Mouse (Mus musculus) frontal cortex, adult (tissue): Measurements from ENCODE around the gene Slc35e3.
A peak's percentile ranks its signal among the peaks of the same experiment; 100 is the strongest.

Experiments used
- ATAC-seq: cut with Nextera tagmentation; 2 replicates; pipeline ENCODE4 v1.9.2; 2017; ENCODE audit warnings: mild to moderate bottlenecking, moderate library complexity, mixed read lengths; ENCODE audit not compliant: low TSS enrichment

Gene Slc35e3

DNA sequence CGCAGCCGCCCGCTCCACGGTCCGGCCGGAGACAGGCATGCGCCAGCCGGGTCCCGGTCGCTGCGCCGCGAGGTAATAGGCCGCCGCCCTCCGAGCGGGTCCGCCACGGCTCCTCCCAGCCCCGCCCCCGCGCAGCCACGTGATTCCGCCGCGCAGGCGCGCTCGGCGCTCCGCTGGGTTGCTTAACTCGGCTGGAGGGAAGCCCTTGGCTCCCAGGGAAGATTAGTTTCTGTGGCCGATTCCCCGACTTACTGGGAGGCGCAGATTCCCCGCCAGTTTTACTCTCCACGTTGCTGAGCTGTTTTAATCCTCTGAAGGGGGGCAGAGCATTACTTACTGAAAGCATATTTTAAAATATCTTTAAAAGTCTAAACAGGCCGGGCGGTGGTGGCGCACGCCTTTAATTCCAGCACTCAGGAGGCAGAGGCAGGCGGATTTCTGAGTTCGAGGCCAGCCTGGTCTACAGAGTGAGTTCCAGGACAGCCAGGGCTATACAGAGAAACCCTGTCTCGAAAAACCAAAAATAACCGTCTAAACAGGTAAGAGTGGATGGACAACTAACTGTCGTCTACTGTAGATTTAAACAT is at the start of gene Slc35e3:
Slc35e3 (minus strand) TSS at position 69 of the 587 bp plus-strand sequence.
- peak; percentile 95 for ATAC-seq

DNA sequence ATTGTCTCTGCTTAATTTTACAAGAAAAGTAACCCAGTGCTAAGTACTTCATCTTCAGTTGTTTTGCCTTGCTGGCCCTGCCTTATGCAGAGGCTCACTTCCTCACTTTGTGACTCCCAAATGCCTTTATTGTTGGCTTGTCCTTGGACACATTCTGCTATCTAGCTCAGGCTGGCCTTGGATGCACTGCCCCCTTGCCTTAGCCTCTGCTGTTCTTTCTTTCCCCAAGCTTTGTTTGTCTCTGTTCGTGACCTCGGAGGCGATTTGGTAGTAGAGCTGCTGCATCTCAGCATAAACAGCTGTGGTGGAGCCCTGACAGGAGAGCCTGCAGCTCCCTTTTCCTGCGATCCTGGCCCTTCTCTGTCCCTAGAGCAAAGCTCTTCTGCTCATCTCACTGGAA is 49.0 kb upstream of the Slc35e3 start:
- ATAC-seq, result no peak

DNA sequence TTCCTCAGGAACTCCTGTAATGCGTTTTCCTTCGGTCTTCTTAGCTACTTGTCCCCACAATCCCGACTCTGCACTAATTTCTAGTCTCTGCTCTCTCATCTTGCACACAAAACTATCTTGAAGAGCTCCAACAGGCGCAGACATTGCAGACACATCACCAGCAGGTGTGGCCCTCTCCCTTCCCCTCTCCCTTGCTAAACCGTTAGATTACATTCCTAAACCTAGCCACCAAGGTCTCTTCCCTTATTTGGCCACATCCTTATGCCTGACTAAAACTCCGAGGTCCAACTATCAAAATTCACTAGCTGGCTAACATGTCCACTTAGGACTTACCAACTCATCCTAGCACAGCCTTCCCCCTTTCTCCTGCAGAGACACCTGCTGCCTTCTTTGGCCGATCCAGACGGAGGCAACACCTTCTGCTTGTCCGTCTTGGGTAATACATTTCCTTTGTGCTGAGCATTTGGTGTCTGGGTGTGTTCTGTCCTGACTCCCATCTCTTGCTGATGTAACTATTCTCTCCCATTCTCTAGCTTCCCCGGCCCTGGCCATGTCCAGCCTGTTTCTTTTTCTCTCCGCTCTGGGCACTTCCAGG is 47.4 kb upstream of the Slc35e3 start:
- no peak for ATAC-seq

DNA sequence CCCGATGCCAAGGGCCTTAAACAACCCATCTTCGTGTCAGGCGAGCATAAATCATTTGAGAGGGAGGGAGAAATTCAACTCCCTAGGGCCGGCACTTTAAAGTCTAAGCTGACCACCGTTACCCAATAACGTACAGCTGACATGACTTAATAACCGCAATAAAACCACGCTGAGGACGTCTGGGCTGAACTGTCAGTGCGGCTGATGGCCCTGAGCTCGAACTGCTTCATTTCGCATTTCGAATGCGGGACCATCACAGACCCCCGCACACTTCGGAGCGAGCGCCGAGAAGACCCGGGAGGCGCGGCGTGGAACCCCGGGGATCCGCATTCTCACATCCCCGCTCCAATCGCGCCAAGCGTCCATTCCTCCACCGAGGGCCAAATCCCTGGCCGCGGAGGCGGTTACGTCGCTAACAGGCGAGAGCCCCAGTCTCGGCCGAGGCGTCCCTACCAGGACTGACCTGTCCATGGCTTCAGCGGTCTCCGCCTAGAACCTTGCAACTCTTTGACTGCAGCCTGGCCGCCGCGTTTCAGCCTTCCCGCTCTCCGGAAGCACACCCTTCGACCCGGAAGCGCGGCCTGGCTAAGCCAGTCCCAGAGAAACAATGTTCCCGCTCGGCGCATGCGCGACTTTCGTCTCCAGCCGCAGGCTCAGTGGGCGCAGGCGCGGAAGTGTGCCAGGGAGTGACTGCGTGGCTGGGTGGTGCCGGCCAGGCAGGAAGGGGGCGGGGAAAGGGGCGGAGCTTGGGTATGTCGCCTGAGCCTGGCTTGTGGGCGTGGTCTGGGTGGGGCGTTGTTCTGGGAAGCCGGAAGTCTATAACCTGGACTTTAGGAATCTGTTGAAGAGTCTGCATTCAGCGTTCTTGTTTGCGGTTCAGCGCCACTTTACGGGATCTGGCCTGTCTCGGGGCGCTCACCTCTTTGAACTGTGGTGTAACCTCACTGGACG is 46.3 kb upstream of the Slc35e3 start, which contains the start of gene Nup107:
Nup107 (minus strand) TSS at position 565 of the 951 bp plus-strand sequence.
- ATAC-seq, result peak; percentile 98

GRCm38 (mm10) chr10:117791171-117791470 is 45.0 kb upstream of the Slc35e3 start:
- no peak for ATAC-seq

GRCm38 (mm10) chr10:117790421-117791170 is 44.4 kb upstream of the Slc35e3 start:
- no peak for ATAC-seq

DNA sequence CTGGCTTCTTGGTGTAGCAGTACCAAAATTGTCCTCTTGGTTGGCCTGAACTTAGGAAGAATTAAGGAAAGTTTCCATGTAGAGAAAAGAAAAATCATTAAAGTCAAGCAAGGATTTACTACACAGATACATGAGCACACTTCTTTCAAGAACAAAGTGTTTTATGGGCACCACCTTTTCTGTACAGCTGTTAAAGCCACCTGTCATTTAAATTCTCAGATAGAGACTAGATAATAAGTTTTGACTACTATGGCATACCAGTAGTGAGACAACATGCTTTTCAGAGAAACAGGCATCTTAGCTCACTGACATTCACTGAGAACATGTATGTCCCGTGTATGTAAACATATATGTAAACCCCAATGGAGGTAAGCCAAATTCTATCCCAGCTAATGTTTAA is 43.8 kb upstream of the Slc35e3 start:
- ATAC-seq, result no peak

GRCm38 (mm10) chr10:117784646-117785045 is 38.5 kb upstream of the Slc35e3 start:
- no peak for ATAC-seq

GRCm38 (mm10) chr10:117783786-117784420 is 37.7 kb upstream of the Slc35e3 start:
- no peak for ATAC-seq

DNA sequence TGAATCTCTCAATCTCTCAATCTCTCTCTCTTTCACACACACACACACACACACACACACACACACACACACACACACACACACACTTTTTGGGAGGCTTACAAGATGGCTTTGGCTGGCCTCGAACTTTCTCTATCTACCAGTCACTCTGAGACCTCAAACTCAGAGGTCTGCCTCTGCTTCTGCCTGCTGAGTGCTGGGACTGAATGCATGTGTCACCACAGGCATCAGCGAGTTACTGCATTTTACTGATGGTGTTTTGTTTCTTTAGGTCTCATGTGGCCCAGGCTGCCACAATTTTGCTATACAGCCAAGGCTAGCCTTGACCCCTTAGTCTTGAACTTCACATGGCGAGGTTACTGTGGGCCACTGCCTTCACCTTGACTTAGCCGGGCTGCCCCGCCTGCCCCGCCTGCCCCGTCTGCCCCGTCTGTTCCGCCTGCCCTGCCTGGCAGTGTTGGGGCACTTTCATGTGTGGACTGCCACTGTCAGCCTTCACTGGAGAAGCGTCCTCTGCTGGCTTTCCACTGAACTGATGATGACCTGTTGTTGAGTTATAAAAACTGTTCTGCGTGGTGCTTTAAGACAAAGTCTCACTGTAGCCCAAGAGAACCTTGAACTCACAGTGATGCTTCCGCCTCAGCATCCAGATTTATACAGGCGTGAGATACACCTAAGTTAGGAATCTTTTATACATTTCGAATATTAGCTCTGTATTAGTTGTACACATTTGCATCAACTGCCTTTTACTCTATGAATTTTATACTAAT is 36.5 kb upstream of the Slc35e3 start:
- ATAC-seq, result no peak

- no peak for ATAC-seq
These were observed 35.9 kb upstream of the Slc35e3 start for GRCm38 (mm10) chr10:117782056-117782455.

DNA sequence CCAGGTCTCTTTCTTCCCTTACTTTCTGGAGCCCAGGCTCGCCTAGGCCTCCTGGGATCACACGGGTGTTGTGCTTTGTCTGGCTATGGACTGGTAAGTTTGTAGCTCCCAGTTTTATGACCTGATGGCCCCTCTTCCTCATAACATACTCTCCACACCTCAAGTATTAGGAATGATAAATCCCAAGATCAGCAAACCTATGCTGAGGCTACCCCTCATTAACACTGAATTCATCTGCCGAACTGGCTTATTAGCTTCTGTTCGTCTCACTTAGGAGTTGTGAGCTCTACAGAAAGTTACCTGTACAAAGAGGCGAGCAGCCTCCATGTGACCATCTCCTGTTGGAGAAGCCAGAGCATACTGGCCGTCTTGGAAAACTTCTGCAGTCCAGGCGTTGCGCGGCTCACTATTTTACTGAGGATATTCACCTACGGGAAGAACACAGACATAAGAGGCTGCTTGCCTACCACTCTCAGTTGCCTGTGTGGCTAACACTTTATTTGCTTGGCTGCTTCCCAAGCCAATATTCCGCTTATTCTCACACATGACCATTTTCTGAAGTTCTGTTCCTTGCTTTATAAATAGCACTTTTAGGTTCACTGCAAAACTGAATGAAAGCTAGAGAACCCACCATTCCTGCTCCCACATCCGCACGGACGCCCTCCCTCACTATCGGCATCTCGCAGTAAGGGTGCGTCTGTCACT is 35.0 kb upstream of the Slc35e3 start:
- no peak for ATAC-seq

DNA sequence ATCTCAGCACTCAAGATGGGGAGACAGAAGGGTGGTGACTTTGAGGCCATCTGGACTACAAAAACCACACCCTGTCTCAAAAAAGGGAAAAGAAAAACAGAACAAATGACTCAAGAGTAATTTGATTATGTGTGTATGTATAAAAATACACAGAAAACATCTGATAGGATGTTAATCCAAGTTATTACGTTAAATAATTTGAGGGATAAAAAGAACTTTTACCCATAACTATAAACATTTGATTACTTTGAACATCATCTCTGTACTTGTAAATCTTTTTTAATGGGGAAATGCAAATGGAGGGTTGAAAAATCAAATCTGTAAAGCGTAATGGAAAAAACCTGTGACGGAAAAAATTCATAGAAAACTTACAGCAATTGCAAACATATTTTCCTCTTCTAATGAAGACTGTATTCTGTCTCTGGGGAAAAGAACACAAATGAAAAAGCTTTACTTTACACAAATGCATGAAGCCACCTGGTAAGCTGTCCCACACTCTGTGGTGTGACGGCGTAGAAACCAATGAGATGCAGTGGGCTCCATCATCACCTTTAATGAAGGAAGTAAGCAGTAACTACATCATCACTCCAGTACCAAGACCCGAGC is 34.2 kb upstream of the Slc35e3 start:
- no peak for ATAC-seq

DNA sequence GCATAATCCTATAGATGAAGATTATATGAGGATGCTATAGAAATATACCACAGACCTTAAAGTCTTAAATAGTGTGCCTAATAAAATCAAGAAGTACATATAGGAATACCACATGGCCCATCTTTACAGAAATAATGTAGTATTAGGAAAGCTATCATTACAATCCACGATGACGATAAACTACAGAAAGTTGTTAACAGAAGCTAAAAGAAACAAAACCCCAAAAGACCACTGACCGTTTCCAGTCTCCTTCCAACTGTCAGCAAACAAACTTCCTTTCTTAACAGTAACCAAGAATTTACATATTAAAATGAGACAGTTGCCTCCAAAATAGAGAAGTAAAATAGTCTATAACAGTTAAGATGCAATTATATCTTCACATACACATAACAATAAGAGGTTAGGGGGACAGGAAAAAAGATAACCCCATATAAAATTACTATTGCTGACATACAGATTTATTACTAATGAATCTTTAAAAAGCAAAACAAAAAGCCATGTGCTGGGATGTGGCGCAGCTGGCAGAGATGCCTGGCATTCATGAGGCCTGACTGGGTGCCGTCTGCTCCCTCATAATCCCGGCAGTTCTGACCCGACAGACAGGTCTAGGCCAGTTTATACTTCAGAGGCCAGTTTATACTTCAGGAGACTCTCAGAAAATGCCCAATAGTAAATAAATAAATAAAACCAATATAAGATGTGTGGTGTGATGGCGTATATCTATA is 33.6 kb upstream of the Slc35e3 start:
- no peak for ATAC-seq

DNA sequence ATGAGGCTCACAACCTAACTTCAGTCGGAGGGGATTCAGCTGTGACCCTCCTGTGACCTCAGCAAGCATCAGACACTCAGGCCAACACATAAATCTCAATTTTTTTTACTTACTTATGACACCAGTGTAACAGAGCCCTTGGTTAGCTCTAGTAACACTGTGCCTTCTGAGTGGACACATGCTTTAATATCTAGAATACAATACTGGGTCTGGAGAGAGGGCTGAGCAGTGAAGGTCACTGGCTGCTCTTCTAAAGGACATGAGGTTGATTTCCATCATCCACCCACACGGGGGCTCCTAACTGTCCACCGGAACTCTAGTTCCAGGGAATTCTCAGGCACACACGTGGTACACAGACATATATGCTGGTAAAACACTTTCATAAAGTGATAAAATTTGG is 32.8 kb upstream of the Slc35e3 start:
- ATAC-seq, result no peak

GRCm38 (mm10) chr10:117778328-117778910 is 32.3 kb upstream of the Slc35e3 start:
- no peak for ATAC-seq

GRCm38 (mm10) chr10:117777501-117778327 is 31.5 kb upstream of the Slc35e3 start:
- ATAC-seq, result no peak

DNA sequence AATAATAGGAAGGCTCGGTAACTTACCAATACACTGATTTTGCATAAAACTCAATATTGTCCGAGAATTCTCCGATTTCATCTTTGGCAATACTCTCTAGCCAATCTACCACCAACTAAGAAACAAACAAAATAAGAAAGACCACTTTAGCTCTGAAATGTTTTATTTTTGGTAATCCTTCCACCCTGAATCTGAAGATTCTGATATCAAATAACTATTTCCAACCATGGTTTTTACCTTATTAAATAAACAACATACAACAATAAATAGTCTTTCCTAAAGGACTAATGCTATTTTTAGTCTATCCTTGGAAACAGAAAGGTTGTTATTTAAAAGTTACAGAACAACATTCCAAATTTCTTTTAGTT is 30.9 kb upstream of the Slc35e3 start:
- ATAC-seq, result no peak
